Comparison of ENCODE assay signal across 24 mouse cellular contexts in genomic region chr3:106032781-106033180, GRCm38 (mm10). TPM values are rescaled to one million over a fixed set of nuclear protein-coding genes. Genes with fewer than 3 reads are reported as not detected.
A peak's percentile ranks its signal among the peaks of the same experiment; 100 is the strongest.
DNase-seq lines count a peak whose midpoint lies in the region; ATAC-seq lines count a peak whose summit lies in the region.
"Had no signal": no experiment of that assay in that cellular context is flagged by ENCODE, and none has a peak within 500 bp of the region (broad histone marks: within the 10 kb centered on the region; RNA-seq: fewer than 3 reads in every experiment).

Chil5 (minus strand) TSS chr3:106032814.

- H3K36me3 ChIP-seq in forebrain, embryonic 14.5 days (ENCODE audit: control insufficient read depth, insufficient read depth, low read length), result no peaks in the 10 kb centered on the region
- H3K36me3 ChIP-seq: embryonic facial prominence, embryonic 13.5 days; hindbrain, embryonic 10.5 days; midbrain, embryonic 12.5 days; neural tube, embryonic 13.5 days; stomach, embryonic 15.5 days had no signal

- peak; percentile 42 for DNase-seq in CD4-positive, CD25-positive, alpha-beta regulatory T cell, adult 2 months (ENCODE audit: low read depth, low spot score)
- DNase-seq in MEL-GATA-1-ER (ENCODE audit: extremely low read depth, low read depth), result peak; percentile 39
- peak; percentile 85 for DNase-seq in cerebellum, adult 9-10 months
- no peak for DNase-seq in forebrain, embryonic 14.5 days (ENCODE audit: low spot score)
- no peak for DNase-seq in layer of hippocampus, adult 18-20 months (ENCODE audit: low spot score in 2 of 2)
- no peak for DNase-seq in layer of hippocampus, postnatal 25 days (ENCODE audit: extremely low spot score in 1 of 2, low spot score in 1 of 2)
- DNase-seq: adrenal gland, adult 2 months; kidney, adult 11 months; kidney, postnatal 14 days; lung, adult 2 months; lung, postnatal 4 days; right cerebral cortex, postnatal 25 days had no signal

- no peaks in the 10 kb centered on the region for H3K27me3 ChIP-seq in forebrain, embryonic 14.5 days (replicated peaks; ENCODE audit: control insufficient read depth, insufficient read depth, low read length)
- H3K27me3 ChIP-seq: CH12.LX; embryonic facial prominence, embryonic 13.5 days; midbrain, embryonic 12.5 days; neural tube, embryonic 13.5 days; stomach, embryonic 15.5 days had no signal

- H3K9me3 ChIP-seq in forebrain, embryonic 14.5 days (replicated peaks; ENCODE audit: control insufficient read depth, low read length), result no peaks in the 10 kb centered on the region
- H3K9me3 ChIP-seq: embryonic facial prominence, embryonic 13.5 days; hindbrain, embryonic 10.5 days; midbrain, embryonic 12.5 days; neural tube, embryonic 13.5 days; stomach, embryonic 15.5 days had no signal

- 97% methylated on average over 1 of the region's 1 CpGs for WGBS in forebrain, embryonic 14.5 days

- no peaks in the 10 kb centered on the region for H3K4me1 ChIP-seq in forebrain, embryonic 14.5 days (ENCODE audit: control insufficient read depth, insufficient read depth, low read length)
- H3K4me1 ChIP-seq: embryonic facial prominence, embryonic 13.5 days; hindbrain, embryonic 10.5 days; midbrain, embryonic 12.5 days; neural tube, embryonic 13.5 days; stomach, embryonic 15.5 days had no signal

- H3K4me3 ChIP-seq in forebrain, embryonic 14.5 days (ENCODE audit: low read depth, low read length), result no peak within 1 kb of the TSS
- H3K4me3 ChIP-seq: embryonic facial prominence, embryonic 13.5 days; hindbrain, embryonic 10.5 days; midbrain, embryonic 12.5 days; neural tube, embryonic 13.5 days; stomach, embryonic 15.5 days had no signal

- no peak within 1 kb of the TSS for H3K4me2 ChIP-seq in forebrain, embryonic 14.5 days (ENCODE audit: low read length)
- H3K4me2 ChIP-seq: embryonic facial prominence, embryonic 13.5 days; liver, embryonic 11.5 days; midbrain, embryonic 12.5 days; neural tube, embryonic 13.5 days; stomach, embryonic 15.5 days had no signal

- no peak within 1 kb of the TSS for H3K9ac ChIP-seq in forebrain, embryonic 14.5 days (ENCODE audit: low read length)
- H3K9ac ChIP-seq: embryonic facial prominence, embryonic 13.5 days; midbrain, embryonic 12.5 days; neural tube, embryonic 13.5 days; stomach, embryonic 15.5 days had no signal

- ATAC-seq in megakaryocyte progenitor cell, adult 5-6 weeks (replicated peaks; ENCODE audit: poor library complexity), result peak; percentile 91
- ATAC-seq in forebrain, embryonic 14.5 days, result no peak
- ATAC-seq: forebrain, embryonic 16.5 days; hindbrain, postnatal 0 days had no signal

- no peak within 1 kb of the TSS for H3K27ac ChIP-seq in forebrain, embryonic 14.5 days (ENCODE audit: low read depth, low read length)
- H3K27ac ChIP-seq: embryonic facial prominence, embryonic 13.5 days; hindbrain, embryonic 10.5 days; hindbrain, postnatal 0 days; midbrain, embryonic 12.5 days; neural tube, embryonic 13.5 days; stomach, embryonic 15.5 days had no signal

RNA-seq across cellular contexts. Expression of gene Chil5, which starts in this region (rescaled TPM):
- total RNA-seq in megakaryocyte progenitor cell, adult 5-6 weeks (2015), result 0.89 TPM in 1 of 2 replicates, not detected in the other
- 0.24 and 0.92 TPM in 2 replicates for total RNA-seq in megakaryocyte progenitor cell, adult 5-6 weeks (2017)
- polyA plus RNA-seq in forebrain, embryonic 14.5 days (2014; fragmentation: Nextera tagmentation; extraction: Ambion mirVana), result not detected in 2 replicates
- not detected for total RNA-seq in layer of hippocampus, adult 18-20 months (2021)
- not detected for total RNA-seq in layer of hippocampus, postnatal 25 days (2021)
- total RNA-seq: adrenal gland, adult 2 months; CH12.LX; gastrocnemius, postnatal 4 days; hindbrain, postnatal 0 days had no signal
- polyA plus RNA-seq: adrenal gland, adult 2 months; embryonic facial prominence, embryonic 13.5 days; forebrain, embryonic 16.5 days; hindbrain, embryonic 10.5 days; limb, embryonic 11.5 days; liver, embryonic 11.5 days; midbrain, embryonic 12.5 days; neural tube, embryonic 13.5 days; stomach, embryonic 15.5 days had no signal

Comparison
In these comparisons a context has a peak if more than half of its experiments do, and no peak if none do; other contexts are left out.
1. Peak in ATAC-seq in megakaryocyte progenitor cell, adult 5-6 weeks; RNA of the gene not detected or under 1 TPM.
2. DNase-seq: peak in CD4-positive, CD25-positive, alpha-beta regulatory T cell, adult 2 months (single experiment), MEL-GATA-1-ER (single experiment) and cerebellum, adult 9-10 months (single experiment); none in forebrain, embryonic 14.5 days (single experiment), layer of hippocampus, adult 18-20 months (0 of 2) and layer of hippocampus, postnatal 25 days (0 of 2).